Mouse (Mus musculus): ENCODE measurements at regions not wholly inside any gene's neighbourhood (a gene's known extent, or its start where the extent isn't known, plus 50 kb on each side); places are given as distances from the start of the nearest gene placed in this dataset.
"Not testable (repeated sequence)": the region's sequence is repeated elsewhere in the genome, so short reads cannot be mapped to it uniquely, and the experiment has no call there.

DNA sequence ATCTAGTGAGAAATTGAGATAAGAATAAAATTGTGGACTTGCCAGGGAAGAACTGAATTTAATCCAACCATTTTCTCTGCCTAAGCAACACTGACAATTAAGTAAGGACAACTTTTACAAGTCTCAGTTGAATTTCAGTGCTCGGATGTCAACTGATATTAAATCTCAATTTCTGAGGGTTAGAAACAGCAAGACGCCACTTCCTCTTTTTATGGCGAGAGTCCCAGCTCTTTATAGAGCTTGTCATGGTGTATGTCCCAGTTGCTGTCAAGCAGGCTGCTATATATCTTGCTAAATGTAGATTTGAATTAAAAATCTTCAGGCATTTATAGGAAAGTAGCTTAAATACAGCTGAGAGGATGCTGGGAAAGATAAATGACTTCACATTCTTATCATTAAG, 697.8 kb upstream of the Got2 start:
- DNase-seq (ENCODE audit: low read depth, low spot score) = no peak

DNA sequence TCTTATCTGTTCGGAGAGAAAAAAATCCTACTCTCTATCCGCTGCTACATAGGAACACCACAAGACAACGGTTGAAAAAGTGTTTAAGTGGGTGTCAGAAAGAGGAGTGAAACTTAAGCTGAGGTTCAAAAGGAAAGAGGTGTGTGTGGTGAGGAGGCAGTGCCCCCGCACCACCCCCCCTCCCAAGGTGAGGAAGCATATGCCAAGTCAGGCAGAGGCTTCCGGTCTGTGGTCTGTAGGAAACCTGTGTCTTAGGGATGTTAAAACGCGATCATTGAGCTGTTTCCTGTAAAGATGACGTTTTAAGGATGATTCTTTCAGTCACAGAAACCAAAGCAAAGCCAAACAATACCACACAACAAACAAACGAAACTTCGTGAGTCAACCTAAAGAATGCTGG, 664.2 kb upstream of the Got2 start:
- DNase-seq (ENCODE audit: low read depth, low spot score) = no peak

DNA sequence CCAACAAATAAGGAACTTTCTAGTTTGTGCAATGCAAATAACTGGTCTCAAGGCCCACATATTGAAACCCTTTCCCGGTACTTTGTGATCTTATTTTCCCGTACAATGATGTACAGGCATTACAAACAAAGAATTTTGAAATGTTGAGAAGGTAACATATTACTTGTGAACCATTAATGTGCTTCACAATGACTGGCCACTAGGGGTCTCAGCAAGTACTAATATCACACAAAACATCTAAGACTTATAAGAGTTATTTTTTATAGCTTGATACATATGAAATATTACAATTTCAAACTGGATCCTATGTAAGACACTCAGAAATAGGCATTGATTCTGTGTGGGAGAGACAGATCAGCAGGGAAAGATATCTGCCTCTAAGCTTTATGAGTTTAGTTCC, 662.1 kb upstream of the Got2 start:
- no peak for DNase-seq (ENCODE audit: low read depth, low spot score)

DNA sequence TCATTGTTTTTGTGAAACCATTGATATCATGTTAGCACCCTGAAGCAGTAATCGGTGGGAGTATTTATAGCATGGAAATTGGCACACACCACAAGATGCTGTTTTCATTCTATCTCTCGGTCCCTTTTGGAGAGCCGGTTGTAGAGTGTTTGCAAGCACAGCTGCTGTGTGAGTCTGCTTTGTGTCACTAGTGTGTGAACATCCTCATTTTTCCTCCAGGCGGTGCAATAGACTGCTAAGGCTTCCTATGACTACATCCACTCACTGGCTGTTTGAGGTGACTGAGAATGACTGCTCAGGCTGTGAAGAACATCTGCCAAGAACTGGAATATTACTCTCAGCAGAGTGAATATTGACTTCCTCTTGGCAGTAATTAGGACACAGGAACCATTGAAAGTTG, 660.3 kb upstream of the Got2 start:
- no peak for DNase-seq (ENCODE audit: low read depth, low spot score)

DNA sequence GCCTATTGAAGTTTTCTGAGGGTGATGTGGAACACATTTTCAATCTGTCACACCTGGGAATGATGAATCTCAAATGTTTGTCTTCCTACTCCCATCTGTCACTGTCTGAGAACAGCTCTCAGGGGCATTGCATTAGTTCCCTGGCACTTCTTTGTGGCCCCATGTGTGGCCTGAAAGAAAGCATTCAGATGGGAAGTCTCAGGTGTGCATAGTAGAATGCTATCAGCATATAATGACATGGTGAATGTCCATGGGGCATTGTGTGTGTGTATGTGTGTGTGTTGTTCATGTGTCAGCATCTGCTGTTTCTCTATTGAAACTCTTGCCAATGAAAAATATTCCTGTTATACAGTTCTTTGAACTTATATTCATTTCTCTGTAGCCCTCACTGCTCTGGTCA, 659.8 kb upstream of the Got2 start:
- DNase-seq (ENCODE audit: low read depth, low spot score) = no peak

DNA sequence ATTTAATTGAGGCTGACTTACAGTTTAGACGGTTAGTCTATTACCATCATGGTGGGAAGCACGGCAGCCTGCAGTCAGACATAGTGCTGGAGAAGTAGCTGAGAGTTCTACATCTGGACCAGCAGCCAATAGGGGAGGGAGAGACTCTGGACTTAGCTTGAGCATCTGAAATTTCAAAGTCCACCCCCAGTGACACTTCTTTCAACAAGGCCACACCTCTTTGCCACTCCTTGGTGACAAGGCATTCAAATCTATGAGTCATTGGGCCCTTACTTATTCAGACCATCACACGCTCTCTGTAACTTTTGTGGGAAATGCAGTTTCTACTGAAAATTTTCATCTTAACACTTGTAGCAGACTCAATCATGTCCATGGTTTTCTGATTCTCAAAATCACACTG, 653.9 kb upstream of the Got2 start:
- DNase-seq (ENCODE audit: low read depth, low spot score) = no peak

DNA sequence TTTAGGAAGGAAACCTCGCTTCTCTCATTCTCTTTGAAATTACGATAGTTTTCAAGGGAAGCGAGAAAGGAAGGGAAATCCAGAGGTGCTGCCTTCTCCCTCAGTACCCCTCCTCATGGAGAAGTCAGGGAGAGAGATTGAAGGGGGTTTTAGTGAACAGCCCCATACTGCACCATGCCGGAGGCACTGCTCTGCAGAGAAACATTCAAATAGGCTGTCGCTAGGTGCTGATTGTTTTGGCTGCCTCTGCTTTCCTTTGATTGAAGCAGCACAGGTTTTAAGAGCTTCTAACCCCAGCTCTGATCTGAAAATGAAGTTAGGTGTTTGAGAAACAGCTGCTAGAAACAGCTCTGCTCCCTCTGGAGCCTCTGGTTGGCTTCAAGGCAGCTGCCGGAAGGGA, 610.5 kb upstream of the Got2 start:
- DNase-seq (ENCODE audit: low read depth, low spot score) = no peak

DNA sequence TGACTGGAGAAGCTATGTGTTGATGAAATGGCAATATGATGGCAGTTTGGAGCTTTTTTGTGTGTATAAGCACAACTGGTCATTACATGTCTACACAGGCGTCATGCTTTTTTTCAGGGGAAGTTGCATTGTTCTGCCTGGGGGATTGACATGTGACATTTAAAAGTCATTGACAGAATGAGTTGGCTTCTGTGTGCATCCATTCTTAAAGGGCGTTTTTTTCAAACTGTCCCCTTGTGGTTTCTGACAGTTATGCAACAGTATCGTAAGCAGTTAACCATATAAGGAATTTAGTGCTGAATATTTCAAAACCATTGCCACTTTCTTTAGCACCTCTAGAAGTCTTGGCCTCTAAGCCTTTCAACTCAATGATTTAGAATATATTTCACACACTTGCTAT, 607.1 kb upstream of the Got2 start:
- DNase-seq (ENCODE audit: low read depth, low spot score) = no peak

DNA sequence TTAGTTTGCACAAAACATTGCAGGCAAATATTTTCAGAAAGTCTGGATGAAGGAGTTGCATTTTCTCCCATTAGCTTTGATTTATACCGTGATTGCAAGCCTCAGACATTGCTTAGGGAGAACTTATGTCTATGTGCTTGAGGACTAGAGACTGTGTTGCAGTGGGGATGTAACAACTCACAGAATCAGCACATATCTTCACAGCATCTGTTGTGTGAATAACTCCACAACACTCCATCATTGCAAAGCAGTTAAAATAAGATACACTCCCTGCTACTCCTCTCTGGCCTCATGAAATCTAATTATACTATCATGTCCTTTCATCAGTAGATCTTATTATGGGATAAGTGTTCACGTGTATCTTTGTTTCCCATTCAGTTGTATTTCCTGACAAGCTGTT, 601.5 kb upstream of the Got2 start:
- no peak for DNase-seq (ENCODE audit: low read depth, low spot score)

DNA sequence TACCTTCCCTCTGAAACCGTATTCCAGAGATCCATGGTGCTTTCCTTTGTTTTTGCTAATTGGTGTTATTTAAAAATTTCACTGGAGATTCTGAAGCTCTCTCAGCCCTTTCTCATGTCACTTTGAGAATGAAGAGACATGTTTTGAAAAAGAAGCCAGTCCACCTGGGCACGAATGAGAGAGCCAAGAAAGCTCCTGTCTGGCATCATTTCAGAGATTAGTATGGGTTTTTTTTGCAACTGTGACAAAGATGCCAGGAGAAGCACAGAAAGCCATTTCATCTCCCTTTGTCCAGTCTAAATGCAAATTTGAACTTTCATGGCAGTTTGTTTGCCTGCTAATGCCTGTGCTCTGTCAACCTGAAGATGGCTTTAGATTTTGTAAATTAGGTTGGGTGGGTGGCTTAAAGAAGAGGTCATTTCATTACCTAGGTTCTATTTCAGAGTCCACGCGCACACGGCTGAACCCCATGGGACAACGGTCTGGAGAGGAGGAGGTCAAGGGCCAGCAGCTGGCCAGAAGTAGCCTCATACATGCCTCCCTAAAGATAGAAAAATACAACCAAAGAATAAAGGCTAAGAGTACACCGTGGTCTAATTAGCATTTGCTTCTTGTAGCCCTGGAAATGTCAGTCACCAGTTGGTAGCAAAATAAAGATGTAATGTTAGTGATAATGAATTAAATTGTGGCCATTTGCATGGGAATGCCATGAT, 600.5 kb upstream of the Got2 start:
- no peak for DNase-seq (ENCODE audit: low read depth, low spot score)

DNA sequence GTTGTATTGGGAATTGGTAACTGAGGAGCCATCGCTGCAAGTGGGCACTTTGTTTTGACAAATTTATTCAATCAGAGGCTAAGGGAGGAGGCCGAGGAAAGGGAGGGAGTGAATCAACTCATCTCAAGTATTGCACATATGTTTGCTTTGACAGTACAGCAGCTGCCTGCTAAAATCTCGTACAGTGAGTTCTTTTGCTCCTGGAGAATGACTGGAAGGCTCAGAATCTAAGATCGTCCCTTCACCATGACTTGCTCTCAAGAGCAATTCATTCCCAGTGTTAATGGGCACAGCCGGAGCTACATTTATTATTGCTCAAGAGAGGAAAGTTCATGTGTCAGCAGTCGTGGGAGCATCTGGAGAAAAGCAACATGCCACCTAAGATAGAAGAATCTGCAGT, 567.6 kb upstream of the Got2 start:
- DNase-seq (ENCODE audit: low read depth, low spot score) = no peak

DNA sequence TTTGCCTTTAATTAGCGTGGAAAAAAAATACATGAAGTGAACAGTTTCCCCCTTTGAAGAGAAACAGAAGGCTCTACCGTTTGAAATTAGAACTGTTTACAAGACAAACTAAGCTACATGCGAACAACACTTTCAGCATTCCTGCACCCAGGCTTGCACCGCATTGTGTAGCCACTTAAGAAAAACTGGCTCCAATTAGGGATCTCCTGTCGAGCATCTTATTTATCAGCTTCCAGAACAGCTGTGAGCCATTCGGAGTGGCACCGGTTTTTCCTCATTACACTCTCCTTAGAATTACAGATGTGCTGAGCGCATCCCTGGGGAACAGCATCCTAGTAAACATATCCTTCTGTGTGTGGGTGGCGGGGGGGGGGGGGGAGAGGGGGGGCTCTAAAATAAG, 567.0 kb upstream of the Got2 start:
- no peak for DNase-seq (ENCODE audit: low read depth, low spot score)

DNA sequence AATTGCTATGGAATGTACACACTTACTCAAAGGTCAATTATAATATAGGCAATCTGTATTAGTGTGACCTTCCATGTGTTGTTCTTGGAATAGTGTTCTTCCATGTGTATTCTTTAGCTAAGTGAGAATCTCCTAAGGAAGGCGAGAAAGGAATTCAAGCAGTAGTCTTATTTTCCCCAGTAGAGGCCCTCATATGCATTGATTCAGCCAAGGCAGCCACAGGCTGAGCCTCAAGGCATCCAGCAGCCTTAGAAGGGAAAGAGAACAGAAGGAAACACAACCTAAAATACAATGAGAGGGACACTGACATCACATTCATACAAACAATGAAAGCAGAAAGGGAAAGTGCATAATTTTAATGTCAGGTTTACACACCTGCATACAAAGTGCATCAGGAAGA, 541.4 kb upstream of the Got2 start:
- no peak for DNase-seq (ENCODE audit: low read depth, low spot score)

DNA sequence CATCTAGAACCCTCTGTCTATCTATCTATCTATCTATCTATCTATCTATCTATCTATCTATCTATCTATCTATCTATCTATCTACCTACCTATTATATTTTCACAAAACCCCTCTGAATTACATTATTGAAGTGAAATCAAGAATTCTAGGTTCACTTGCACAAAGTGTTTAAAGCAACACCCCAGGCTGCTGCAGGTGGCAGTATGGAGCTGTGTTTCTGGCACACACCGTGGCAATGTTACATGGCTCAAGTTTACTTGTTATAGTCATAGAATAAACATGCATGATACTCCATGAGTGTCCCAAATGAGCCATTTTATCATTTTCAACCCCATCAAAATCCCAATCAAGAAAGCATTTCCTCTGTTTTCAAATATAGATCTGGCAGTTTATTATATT, 538.6 kb upstream of the Got2 start:
- no peak for DNase-seq (ENCODE audit: low read depth, low spot score)

DNA sequence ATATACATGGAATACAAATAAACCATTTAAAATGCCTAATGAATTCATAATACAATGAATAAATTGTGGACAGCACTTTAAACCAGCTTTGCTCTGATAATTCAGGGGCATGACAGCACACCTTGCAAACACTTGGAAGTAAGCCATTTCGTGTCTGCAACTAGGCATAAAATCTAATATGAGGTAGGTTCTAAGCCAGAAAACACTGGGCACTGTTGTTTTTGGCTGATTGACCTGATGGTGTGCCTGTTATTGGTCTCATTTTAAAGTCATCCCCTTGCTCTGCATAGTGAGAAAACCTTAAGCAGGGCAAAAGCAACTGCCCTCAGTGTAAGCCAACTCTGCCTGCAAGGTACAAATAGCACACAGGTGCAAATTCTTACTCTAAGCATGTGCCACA, 521.3 kb upstream of the Got2 start:
- no peak for DNase-seq (ENCODE audit: low read depth, low spot score)

DNA sequence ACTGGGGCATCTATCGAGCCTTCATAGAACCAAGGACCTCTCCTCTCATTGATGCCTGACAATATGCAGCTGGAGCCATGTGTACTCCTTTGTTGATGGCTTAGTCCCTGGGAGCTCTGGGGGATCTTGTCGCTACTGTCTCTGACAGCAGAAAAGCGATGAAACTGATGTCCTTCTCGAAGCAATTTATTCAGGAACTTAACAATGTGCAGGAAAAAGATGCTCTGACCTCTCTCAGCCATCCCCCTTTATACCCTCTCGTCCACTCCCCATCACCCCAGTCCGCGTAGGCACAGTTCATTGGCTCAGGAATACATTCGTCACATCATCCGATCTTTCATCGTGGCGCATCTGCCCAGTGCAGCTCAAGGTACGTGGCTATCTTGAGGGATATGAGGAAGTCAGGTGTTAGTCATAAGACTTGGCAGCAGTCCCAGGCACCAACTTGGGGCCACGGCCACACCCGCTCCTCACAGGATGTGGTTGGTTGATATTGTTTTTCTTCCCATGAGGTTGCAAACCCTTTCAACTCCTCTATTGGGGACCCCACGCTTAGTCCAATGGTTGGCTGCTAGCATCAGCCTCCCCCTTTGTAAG, 516.3 kb upstream of the Got2 start:
- DNase-seq (ENCODE audit: low read depth, low spot score) = no peak

DNA sequence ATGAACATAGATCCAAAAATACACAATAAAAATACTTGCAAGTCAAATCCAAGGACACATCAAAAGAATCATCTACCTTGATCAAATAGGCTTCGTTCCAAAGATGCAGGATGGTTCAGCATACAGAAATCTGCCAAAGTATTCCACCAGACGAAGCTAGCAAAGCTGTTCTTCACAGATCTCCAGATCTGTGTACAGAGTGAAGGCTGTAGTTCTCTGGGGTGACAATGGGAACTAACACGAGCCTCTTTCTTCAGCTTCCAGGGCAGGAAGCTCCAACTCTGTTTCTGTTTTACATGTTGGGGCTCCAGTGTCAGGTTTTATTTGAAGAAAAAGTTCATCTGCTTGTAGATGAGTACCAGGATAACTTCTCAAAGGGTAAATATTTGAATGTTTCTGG, 515.3 kb upstream of the Got2 start:
- DNase-seq (ENCODE audit: low read depth, low spot score) = no peak

DNA sequence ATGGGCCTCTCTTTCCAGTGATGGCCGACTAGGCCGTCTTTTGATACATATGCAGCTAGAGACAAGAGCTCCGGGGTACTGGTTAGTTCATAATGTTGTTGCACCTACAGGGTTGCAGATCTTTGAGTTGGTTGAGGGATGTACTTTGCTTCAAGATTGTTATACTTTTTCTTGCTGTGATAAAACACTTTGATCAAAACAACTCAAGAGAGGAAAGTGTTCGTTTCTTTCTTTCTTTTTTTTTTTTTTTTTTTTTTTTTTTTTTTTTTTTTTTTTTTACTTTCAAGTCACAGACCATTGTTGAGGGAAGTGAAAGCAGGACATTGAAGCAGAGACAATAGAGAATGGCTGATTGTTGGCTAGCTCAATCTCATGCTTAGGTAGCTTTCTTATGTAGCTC, 511.0 kb upstream of the Got2 start:
- DNase-seq (ENCODE audit: low read depth, low spot score) = not testable (repeated sequence)

DNA sequence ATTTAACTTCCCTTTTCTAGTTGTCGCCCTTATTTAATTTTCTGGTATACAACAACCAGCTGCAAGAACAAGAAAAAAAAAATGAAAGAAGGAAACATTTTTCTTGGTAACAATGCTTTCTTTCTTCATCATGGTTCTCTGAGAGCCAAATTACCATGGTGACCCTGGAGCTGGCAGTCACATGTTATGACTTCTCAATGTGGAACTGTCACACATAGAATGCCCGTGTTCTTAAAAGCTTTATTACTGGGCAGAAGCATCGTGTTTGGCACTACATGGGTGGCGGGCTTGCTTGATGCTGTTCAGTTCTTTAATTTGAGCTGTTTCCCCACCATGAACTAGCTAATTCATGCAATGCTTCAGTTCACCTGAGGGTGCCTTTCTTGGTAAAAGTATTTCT, 504.7 kb upstream of the Got2 start:
- no peak for DNase-seq (ENCODE audit: low read depth, low spot score)

DNA sequence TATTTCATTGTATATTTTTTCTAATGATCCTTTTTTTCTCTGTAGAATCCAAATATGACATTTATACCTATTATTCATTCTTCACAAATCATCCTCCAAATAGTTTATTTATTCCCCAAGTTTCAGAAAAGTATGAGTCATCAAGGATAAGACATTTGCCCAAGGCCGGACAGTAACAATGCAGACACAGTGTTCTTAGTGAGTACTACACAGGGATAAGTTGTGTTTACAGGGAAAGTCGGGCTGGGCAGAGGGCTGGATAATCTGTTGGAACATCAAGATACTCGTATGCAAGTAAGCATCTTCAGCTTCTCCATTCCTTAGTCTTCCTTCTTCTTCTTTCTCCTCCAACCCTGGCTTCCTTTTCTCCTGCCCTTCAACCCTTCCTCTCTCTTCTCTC, 500.9 kb upstream of the Got2 start:
- DNase-seq (ENCODE audit: low read depth, low spot score) = no peak

DNA sequence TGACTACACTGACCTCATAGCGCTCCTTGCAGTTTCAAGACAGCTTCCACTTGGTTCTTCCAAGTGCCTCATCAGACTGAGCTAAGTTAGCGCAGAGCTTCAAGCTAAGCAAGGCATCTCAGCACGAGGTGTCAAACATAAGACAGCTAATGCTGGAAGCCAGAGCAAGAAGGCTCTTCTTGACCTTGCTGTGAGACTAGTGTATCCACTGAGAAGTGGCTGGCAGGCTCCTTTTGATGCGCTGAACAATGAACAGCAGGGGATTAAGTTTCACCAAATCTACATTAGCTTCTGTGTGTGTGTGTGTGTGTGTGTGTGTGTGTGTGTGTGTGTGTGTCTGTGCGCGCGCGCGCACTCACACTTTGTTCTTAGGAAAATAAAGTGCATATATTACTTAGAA, 482.2 kb upstream of the Got2 start:
- DNase-seq (ENCODE audit: low read depth, low spot score) = no peak

DNA sequence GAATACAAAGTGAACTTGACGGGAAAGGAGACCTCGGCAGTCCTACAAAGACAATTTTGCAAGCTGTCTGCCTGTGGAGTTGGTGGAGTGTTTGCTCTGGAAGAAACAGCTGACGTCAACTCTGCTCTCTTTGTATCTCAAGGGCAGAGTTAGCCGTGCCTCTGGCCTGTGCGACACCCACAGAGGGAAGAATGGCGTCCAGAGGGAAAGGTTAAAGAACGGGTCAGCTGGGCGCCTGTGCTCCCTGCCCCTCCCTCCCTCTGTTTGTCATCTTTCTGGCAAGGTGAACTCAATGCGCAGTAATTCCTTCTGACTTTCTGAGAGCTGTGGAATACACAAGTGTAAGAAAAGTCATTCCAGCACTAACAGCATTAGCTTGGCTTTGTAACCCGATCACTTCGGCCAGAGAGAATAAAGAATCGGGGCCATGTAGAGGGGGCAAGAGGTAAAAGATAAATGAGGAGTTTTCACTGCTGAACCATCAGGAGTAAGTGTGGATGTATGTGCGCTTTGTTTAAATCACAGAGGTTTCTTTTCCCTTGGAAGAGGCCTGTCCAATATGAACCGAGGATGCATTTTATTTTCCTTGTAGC, 474.6 kb upstream of the Got2 start:
- peak; percentile 1 for DNase-seq (ENCODE audit: low read depth, low spot score)

DNA sequence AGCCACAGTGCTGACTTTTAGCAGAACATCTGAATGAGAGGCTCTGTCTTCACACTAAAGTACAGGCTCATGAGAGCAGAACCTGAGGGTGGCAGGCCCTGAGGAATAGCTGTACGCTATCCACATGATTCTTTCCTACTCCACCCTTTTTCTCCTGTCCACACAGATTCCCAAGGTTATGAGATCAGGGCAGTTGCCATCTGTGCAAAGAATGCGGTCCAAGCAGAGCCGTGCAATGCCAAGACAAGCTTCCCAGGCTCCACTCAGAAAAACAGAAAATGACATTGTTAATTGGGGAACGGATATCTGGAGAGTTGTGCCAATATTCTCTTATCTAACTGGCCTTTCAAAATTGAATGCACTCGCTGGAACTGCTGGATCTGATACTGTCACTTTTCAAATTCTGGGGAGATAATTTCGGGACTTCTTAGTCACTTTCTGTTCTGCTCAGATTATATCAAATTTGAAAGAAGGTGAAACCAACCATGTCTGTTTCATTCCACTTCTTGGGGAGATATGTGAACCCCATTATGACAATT, 462.3 kb upstream of the Got2 start:
- DNase-seq (ENCODE audit: low read depth, low spot score) = no peak
